Mouse (Mus musculus) limb, embryonic 14.5 days (tissue): ENCODE data around the gene Pink1. TPM values are rescaled to one million over a fixed set of nuclear protein-coding genes. Genes with fewer than 3 reads are reported as not detected.

Experiments used
- ATAC-seq: fragments of 200-750 bp; cut with Nextera tagmentation; 2 replicates; pipeline ENCODE4 v1.8.0; 2017; ENCODE audit warnings: low read depth, moderate number of reproducible peaks, moderate TSS enrichment; ENCODE audit not compliant: low FRiP score
- DNase-seq: peaks from one replicate; pipeline ENCODE4 v3.0.0-alpha.2; 2015; ENCODE audit warnings: low spot score
- H3K27ac ChIP-seq: fragments of 300-500 bp; sonication (generic); replicated peaks from 2 replicates; pipeline ENCODE4 v1.5.1; 2014; ENCODE audit warnings: low read depth, mild to moderate bottlenecking, low read length, moderate library complexity, mixed read lengths
- H3K27me3 ChIP-seq: fragments of 300-500 bp; sonication (generic); 2 replicates; pipeline ENCODE4 v1.6.1; 2014; ENCODE audit warnings: low read length, mixed read lengths; ENCODE audit not compliant: control insufficient read depth, insufficient read depth
- H3K36me3 ChIP-seq: fragments of 300-500 bp; sonication (generic); 2 replicates; pipeline ENCODE4 v1.6.1; 2014; ENCODE audit warnings: mild to moderate bottlenecking, low read length, moderate library complexity, mixed read lengths; ENCODE audit not compliant: control insufficient read depth, insufficient read depth
- H3K4me1 ChIP-seq: fragments of 300-500 bp; sonication (generic); 2 replicates; pipeline ENCODE4 v1.6.1; 2014; ENCODE audit warnings: antibody characterized with exemption, low read length, mixed read lengths; ENCODE audit not compliant: control insufficient read depth, insufficient read depth
- H3K4me2 ChIP-seq: fragments of 300-500 bp; sonication (generic); replicated peaks from 2 replicates; pipeline ENCODE4 v1.6.1; 2014; ENCODE audit warnings: low read depth, mild to moderate bottlenecking, low read length, moderate library complexity; ENCODE audit not compliant: severe bottlenecking
- H3K4me3 ChIP-seq: fragments of 300-500 bp; sonication (generic); replicated peaks from 2 replicates; pipeline ENCODE4 v1.5.1; 2014; ENCODE audit warnings: low read length
- H3K9ac ChIP-seq: fragments of 300-500 bp; sonication (generic); 2 replicates; pipeline ENCODE4 v1.6.1; 2014; ENCODE audit warnings: mild to moderate bottlenecking, low read depth, low read length, moderate library complexity; ENCODE audit not compliant: severe bottlenecking
- H3K9me3 ChIP-seq: fragments of 300-500 bp; sonication (generic); 2 replicates; pipeline ENCODE4 v1.6.1; 2016; ENCODE audit warnings: low read length; ENCODE audit not compliant: control insufficient read depth
- POLR2A ChIP-seq: fragments of 200-500 bp; IDR thresholded peaks from 2 replicates; pipeline ENCODE4 v1.8.0; 2012; ENCODE audit warnings: inconsistent platforms, mild to moderate bottlenecking, moderate library complexity, borderline replicate concordance; ENCODE audit not compliant: insufficient read depth, insufficient read length; ENCODE audit errors: extremely low read depth
- WGBS: fragments of 180-500 bp; shearing (Covaris S2); extraction: QIAGEN DNeasy Blood & Tissue Kit; methylation state at CpG from one replicate; pipeline ENCODE4 v1.1.7; 2014; 5-methylcytosine and 5-hydroxymethylcytosine counted together
- polyA plus RNA-seq, 2 experiments: library from polyadenylated mRNA; depleted of rRNA in 1 of 2; stranded (reverse) in 1 of 2; unstranded in 1 of 2; fragments of >200 nt; fragmentation: Nextera tagmentation in 1 of 2; extraction: Ambion mirVana in 1 of 2; gene quantifications; 2 replicates each; pipeline versions ENCODE4 v1.2.1 to v1.2.3; 2012 to 2014

The Pink1 gene
- polyA plus RNA-seq, 2 experiments = 35.5 to 44.0 TPM

- 81% methylated on average over 4 of the region's 4 CpGs for WGBS
- no peak overlapping the region for H3K27ac ChIP-seq
- peaks cover 5% of the 10 kb centered on the region for H3K36me3 ChIP-seq
- H3K4me3 ChIP-seq = no peak overlapping the region
- ATAC-seq = no peak
- H3K4me1 ChIP-seq = peaks cover 4% of the 10 kb centered on the region; the same call in 1 of the 2 replicates
- DNase-seq = no peak
- no peaks in the 10 kb centered on the region for H3K9me3 ChIP-seq
- no peaks in the 10 kb centered on the region for H3K27me3 ChIP-seq
- H3K9ac ChIP-seq = no peak overlapping the region
- no peak overlapping the region for H3K4me2 ChIP-seq
- TF ChIP-seq POLR2A = no peak
Observed at GRCm38 (mm10) chr4:138322692-138323091, 3.4 kb downstream of the Pink1 start.

GRCm38 (mm10) chr4:138321488-138321887 is 4.6 kb downstream of the Pink1 start:
- Histone ChIP-seq H3K4me2 (no peak overlapping the region), H3K9ac (no peak overlapping the region), H3K9me3 (no peaks in the 10 kb centered on the region), H3K27ac (no peak overlapping the region), H3K36me3 (peaks cover 17% of the 10 kb centered on the region), H3K27me3 (no peaks in the 10 kb centered on the region), H3K4me1 (peaks cover 2% of the 10 kb centered on the region; the same call in 1 of the 2 replicates), H3K4me3 (no peak overlapping the region)
- ATAC-seq (no peak), DNase-seq (no peak)
- no peak for TF ChIP-seq POLR2A
- WGBS = 69% methylated on average over 7 of the region's 7 CpGs

GRCm38 (mm10) chr4:138320711-138321110 is 5.4 kb downstream of the Pink1 start:
- ATAC-seq (no peak), DNase-seq (no peak)
- H3K4me1 ChIP-seq = no peaks in the 10 kb centered on the region
- H3K27me3 ChIP-seq = no peaks in the 10 kb centered on the region
- no peak overlapping the region for H3K27ac ChIP-seq
- no peak overlapping the region for H3K4me2 ChIP-seq
- peaks cover 21% of the 10 kb centered on the region for H3K36me3 ChIP-seq
- no peak for TF ChIP-seq POLR2A
- H3K9ac ChIP-seq = no peak overlapping the region
- no peak overlapping the region for H3K4me3 ChIP-seq
- 80% methylated on average over 11 of the region's 11 CpGs for WGBS
- no peaks in the 10 kb centered on the region for H3K9me3 ChIP-seq

GRCm38 (mm10) chr4:138319508-138319907 is 6.6 kb downstream of the Pink1 start:
- H3K9ac ChIP-seq = no peak overlapping the region
- DNase-seq = peak; percentile 68
- H3K36me3 ChIP-seq = peaks cover 31% of the 10 kb centered on the region
- H3K9me3 ChIP-seq = no peaks in the 10 kb centered on the region
- ATAC-seq = peak; percentile 48
- no peaks in the 10 kb centered on the region for H3K27me3 ChIP-seq
- WGBS = 36% methylated on average over 10 of the region's 10 CpGs
- H3K4me2 ChIP-seq = no peak overlapping the region
- H3K4me3 ChIP-seq = no peak overlapping the region
- TF ChIP-seq POLR2A = no peak
- no peaks in the 10 kb centered on the region for H3K4me1 ChIP-seq
- H3K27ac ChIP-seq = no peak overlapping the region

GRCm38 (mm10) chr4:138318509-138319266 is 7.4 kb downstream of the Pink1 start:
- H3K4me2 ChIP-seq = no peak overlapping the region
- no peaks in the 10 kb centered on the region for H3K4me1 ChIP-seq
- no peak overlapping the region for H3K9ac ChIP-seq
- H3K27me3 ChIP-seq = no peaks in the 10 kb centered on the region
- no peaks in the 10 kb centered on the region for H3K9me3 ChIP-seq
- TF ChIP-seq POLR2A = no peak
- H3K36me3 ChIP-seq = peaks cover 39% of the 10 kb centered on the region
- no peak overlapping the region for H3K4me3 ChIP-seq
- ATAC-seq (no peak), DNase-seq (no peak)
- WGBS = 53% methylated on average over 6 of the region's 6 CpGs
- no peak overlapping the region for H3K27ac ChIP-seq
